Mouse (Mus musculus): Measurements from ENCODE around the gene Emsy.

Emsy gene

GRCm38 (mm10) chr7:98541564-98541963 lies 115.0 kb downstream of the Emsy start:
- peak; percentile 47 to 54 for DNase-seq

- DNase-seq: no peak
These were observed 115.7 kb downstream of the Emsy start for GRCm38 (mm10) chr7:98540879-98541278.

- no peak for DNase-seq
These were observed 118.5 kb downstream of the Emsy start for GRCm38 (mm10) chr7:98537967-98538573.

GRCm38 (mm10) chr7:98537210-98537966 lies 119.2 kb downstream of the Emsy start:
- DNase-seq: no peak

All from kidney, adult 8-10 months (tissue).